Mouse (Mus musculus) forebrain, embryonic 10.5 days (tissue): ENCODE results near the gene Tpst2. TPM values are rescaled to one million over a fixed set of nuclear protein-coding genes. Genes with fewer than 3 reads are reported as not detected.

Experiments
- DNase-seq: peaks from one replicate; pipeline ENCODE4 v3.0.0-alpha.2; 2017; ENCODE audit warnings: low spot score; ENCODE audit errors: extremely low spot score
- H3K27ac ChIP-seq: fragments of 300-500 bp; sonication (generic); 2 replicates; pipeline ENCODE4 v1.5.1; 2016; ENCODE audit warnings: mild to moderate bottlenecking
- H3K27me3 ChIP-seq: fragments of 300-500 bp; sonication (generic); 2 replicates; pipeline ENCODE4 v1.6.1; 2016; ENCODE audit warnings: mild to moderate bottlenecking; ENCODE audit not compliant: poor library complexity, severe bottlenecking
- H3K36me3 ChIP-seq: fragments of 300-500 bp; sonication (generic); replicated peaks from 2 replicates; pipeline ENCODE4 v1.6.1; 2016; ENCODE audit warnings: mild to moderate bottlenecking, moderate library complexity
- H3K4me1 ChIP-seq: fragments of 300-500 bp; sonication (generic); 2 replicates; pipeline ENCODE4 v1.6.1; 2016
- H3K4me3 ChIP-seq: fragments of 300-500 bp; sonication (generic); 2 replicates; pipeline ENCODE4 v1.5.1; 2016; ENCODE audit warnings: mild to moderate bottlenecking, moderate library complexity
- H3K9me3 ChIP-seq: fragments of 300-500 bp; sonication (generic); 2 replicates; pipeline ENCODE4 v1.6.1; 2016; ENCODE audit warnings: mild to moderate bottlenecking, moderate library complexity
- WGBS: fragments of 180-500 bp; shearing (Covaris S2); methylation state at CpG from one replicate; pipeline ENCODE4 v1.1.7; 2016; 5-methylcytosine and 5-hydroxymethylcytosine counted together
- polyA plus RNA-seq: library from polyadenylated mRNA; unstranded; fragments of >200 nt; fragmentation: Nextera tagmentation; extraction: Ambion mirVana; gene quantifications from 2 replicates; pipeline ENCODE4 v1.2.1, GENCODE M21; 2016

The Tpst2 gene
- polyA plus RNA-seq, 1 experiment from 2014 or later = 36.7 TPM

DNA sequence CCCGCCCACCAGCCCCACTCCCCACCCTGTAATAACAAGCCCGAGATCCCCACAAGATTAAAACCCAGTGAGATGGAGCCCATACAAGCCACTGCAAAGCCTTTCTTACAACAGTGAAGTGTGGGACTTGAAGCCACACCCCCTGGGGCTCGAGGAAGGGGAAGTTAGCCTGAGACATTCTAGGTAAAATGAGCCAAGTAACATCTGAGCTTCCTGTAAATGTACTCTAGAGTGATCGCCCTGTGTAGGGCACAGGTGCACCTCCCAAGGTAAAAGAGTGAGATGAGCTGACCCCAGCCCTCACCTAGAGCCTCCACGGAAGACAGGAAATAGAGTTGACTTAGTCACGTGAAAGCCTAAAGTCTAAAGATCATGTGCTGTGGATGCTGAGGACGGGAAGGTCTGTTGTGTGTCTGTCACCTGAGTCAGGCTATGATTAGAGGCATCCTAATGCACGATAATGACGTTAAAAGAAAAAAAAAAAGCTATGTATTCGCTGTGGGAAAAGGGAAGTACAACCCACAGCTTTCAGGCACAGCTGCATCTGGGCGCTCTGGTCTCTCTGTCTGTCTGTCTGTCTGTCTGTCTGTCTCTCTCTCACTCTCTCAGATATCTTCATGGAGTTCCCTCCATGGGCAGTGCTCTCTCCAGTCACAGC, 10.6 kb downstream of the Tpst2 start:
- Histone ChIP-seq H3K36me3 (peaks cover 4% of the 10 kb centered on the region; the same call in 1 of the 2 replicates), H3K4me3 (no peak overlapping the region), H3K9me3 (no peaks in the 10 kb centered on the region), H3K27ac (peak overlapping the region; percentile 53; the same call in 1 of the 2 replicates), H3K27me3 (no peaks in the 10 kb centered on the region), H3K4me1 (peaks cover 50% of the 10 kb centered on the region)
- WGBS = 86% methylated on average over 11 of the region's 11 CpGs
- no peak for DNase-seq

DNA sequence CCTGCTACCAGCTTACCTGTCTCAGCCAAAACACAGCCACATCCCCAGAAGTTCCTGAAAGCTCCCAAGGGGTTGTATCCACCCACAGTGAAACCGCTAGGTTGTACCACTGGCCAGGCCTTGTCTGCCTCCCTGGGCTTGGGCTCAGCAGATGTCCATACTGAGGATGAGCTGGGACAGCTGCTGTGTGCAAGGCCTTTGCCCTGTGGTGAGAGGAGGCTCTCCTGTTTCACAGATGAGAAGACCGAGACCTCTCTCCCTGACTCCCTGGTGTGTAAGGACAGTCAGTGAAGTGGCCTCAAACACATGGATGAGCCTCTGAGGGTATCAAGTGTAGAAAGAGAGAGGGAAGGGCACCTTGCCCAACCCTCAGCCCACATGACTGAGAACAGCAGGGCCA, 11.2 kb downstream of the Tpst2 start:
- no peaks in the 10 kb centered on the region for H3K27me3 ChIP-seq
- H3K36me3 ChIP-seq = peaks cover 4% of the 10 kb centered on the region; the same call in 1 of the 2 replicates
- no peak for DNase-seq
- peak overlapping the region; percentile 53; the same call in 1 of the 2 replicates for H3K27ac ChIP-seq
- WGBS = 92% methylated on average over 2 of the region's 2 CpGs
- no peak overlapping the region for H3K4me3 ChIP-seq
- H3K4me1 ChIP-seq = peaks cover 50% of the 10 kb centered on the region
- H3K9me3 ChIP-seq = no peaks in the 10 kb centered on the region

- WGBS = 86% methylated on average over 9 of the region's 9 CpGs
- Histone ChIP-seq H3K4me3 (no peak overlapping the region), H3K4me1 (peaks cover 47% of the 10 kb centered on the region), H3K36me3 (peaks cover 4% of the 10 kb centered on the region; the same call in 1 of the 2 replicates), H3K27ac (peak overlapping the region; percentile 11; the same call in 1 of the 2 replicates), H3K27me3 (no peaks in the 10 kb centered on the region), H3K9me3 (no peaks in the 10 kb centered on the region)
- no peak for DNase-seq
Measured at GRCm38 (mm10) chr5:112288193-112289141, 12.0 kb downstream of the Tpst2 start.

GRCm38 (mm10) chr5:112289236-112289635, 12.7 kb downstream of the Tpst2 start:
- 88% methylated on average over 8 of the region's 8 CpGs for WGBS
- H3K4me3 ChIP-seq = no peak overlapping the region
- DNase-seq = no peak
- H3K27me3 ChIP-seq = no peaks in the 10 kb centered on the region
- no peaks in the 10 kb centered on the region for H3K9me3 ChIP-seq
- H3K27ac ChIP-seq = no peak overlapping the region
- peaks cover 44% of the 10 kb centered on the region for H3K4me1 ChIP-seq
- H3K36me3 ChIP-seq = peaks cover 4% of the 10 kb centered on the region; the same call in 1 of the 2 replicates

GRCm38 (mm10) chr5:112289819-112290535, 13.5 kb downstream of the Tpst2 start:
- WGBS = 92% methylated on average over 16 of the region's 16 CpGs
- Histone ChIP-seq H3K9me3 (no peaks in the 10 kb centered on the region), H3K27me3 (no peaks in the 10 kb centered on the region), H3K36me3 (peaks cover 4% of the 10 kb centered on the region; the same call in 1 of the 2 replicates), H3K27ac (no peak overlapping the region), H3K4me3 (no peak overlapping the region), H3K4me1 (peaks cover 45% of the 10 kb centered on the region)
- DNase-seq = no peak

DNA sequence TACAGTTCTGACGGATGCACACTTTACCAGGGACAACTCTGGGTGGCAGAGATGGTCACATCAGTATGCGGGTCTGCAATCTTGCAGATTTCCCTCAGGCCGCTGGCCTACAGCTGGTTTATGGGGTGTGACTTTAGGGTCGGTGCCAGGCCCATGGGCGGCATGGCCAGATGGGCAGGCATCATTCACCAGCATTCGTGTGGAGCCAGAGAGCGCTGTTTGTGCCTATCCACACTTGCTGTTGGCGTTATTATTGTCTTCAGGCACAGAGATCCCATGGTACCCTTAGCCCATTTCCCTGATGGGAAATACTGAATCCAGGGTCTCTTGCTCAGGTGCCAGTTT, 14.0 kb downstream of the Tpst2 start:
- H3K9me3 ChIP-seq = no peaks in the 10 kb centered on the region
- no peaks in the 10 kb centered on the region for H3K27me3 ChIP-seq
- no peak for DNase-seq
- H3K4me1 ChIP-seq = peaks cover 49% of the 10 kb centered on the region
- peaks cover 3% of the 10 kb centered on the region; the same call in 1 of the 2 replicates for H3K36me3 ChIP-seq
- no peak overlapping the region for H3K4me3 ChIP-seq
- no peak overlapping the region for H3K27ac ChIP-seq
- 97% methylated on average over 8 of the region's 8 CpGs for WGBS

DNA sequence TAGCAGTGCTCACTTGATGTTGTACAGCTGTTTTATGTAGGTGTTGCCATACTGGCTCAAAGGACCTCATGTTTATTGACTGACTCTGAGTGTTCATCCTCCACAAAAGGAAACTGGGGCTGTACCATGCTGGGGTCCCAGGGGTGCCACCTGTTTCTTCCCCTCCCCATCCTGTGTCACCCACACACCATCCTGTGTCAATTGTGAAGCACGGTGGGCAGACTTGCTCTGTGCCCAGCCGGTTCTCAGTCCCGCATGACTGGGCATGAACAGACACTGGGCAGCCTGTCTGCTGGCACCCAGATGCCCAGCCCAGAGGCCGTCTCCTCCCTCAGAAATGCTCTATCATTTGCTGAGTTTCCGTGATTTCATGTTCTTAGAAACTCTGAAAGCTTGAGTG, 15.4 kb downstream of the Tpst2 start:
- peaks cover 53% of the 10 kb centered on the region for H3K4me1 ChIP-seq
- H3K27ac ChIP-seq = no peak overlapping the region
- whole genome bisulfite sequencing = 91% methylated on average over 5 of the region's 5 CpGs
- no peak overlapping the region for H3K4me3 ChIP-seq
- H3K9me3 ChIP-seq = no peaks in the 10 kb centered on the region
- no peaks in the 10 kb centered on the region for H3K27me3 ChIP-seq
- no peaks in the 10 kb centered on the region for H3K36me3 ChIP-seq
- DNase-seq = no peak

- Histone ChIP-seq H3K36me3 (no peaks in the 10 kb centered on the region), H3K9me3 (no peaks in the 10 kb centered on the region), H3K27ac (no peak overlapping the region), H3K4me1 (peaks cover 54% of the 10 kb centered on the region), H3K27me3 (no peaks in the 10 kb centered on the region), H3K4me3 (no peak overlapping the region)
- 88% methylated on average over 17 of the region's 17 CpGs for WGBS
- no peak for DNase-seq
Measured at GRCm38 (mm10) chr5:112292343-112292980, 16.0 kb downstream of the Tpst2 start.

DNA sequence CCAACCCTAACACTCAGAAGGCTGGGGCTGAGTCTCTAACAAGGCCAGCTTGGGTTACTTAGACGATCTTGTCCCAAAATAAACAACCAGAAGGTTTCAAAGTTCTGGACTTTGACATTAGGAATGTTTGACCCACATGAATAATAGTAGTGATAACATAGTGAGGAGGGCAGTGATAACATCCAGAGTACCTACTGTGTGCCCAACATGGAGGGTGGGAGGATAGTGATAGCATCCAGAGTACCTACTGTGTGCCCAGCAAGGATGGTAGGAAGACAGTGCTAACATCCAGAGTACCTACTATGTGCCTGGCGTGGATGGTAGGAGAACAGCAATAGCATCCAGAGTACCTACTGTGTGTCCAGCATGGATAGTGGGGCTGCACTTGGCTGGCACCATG, 17.3 kb downstream of the Tpst2 start:
- no peaks in the 10 kb centered on the region for H3K27me3 ChIP-seq
- no peaks in the 10 kb centered on the region for H3K9me3 ChIP-seq
- 84% methylated on average over 2 of the region's 2 CpGs for WGBS
- no peak overlapping the region for H3K4me3 ChIP-seq
- no peaks in the 10 kb centered on the region for H3K36me3 ChIP-seq
- peaks cover 42% of the 10 kb centered on the region for H3K4me1 ChIP-seq
- DNase-seq = no peak
- H3K27ac ChIP-seq = no peak overlapping the region

- 69% methylated on average over 4 of the region's 4 CpGs for WGBS
- no peaks in the 10 kb centered on the region for H3K36me3 ChIP-seq
- H3K9me3 ChIP-seq = no peaks in the 10 kb centered on the region
- peaks cover 38% of the 10 kb centered on the region for H3K4me1 ChIP-seq
- H3K4me3 ChIP-seq = no peak overlapping the region
- peak overlapping the region; percentile 40 for H3K27ac ChIP-seq
- no peak for DNase-seq
- H3K27me3 ChIP-seq = no peaks in the 10 kb centered on the region
Measured at GRCm38 (mm10) chr5:112294696-112295095, 18.2 kb downstream of the Tpst2 start.

GRCm38 (mm10) chr5:112295162-112295561, 18.7 kb downstream of the Tpst2 start:
- Histone ChIP-seq H3K27ac (peak overlapping the region; percentile 40; the same call in 1 of the 2 replicates), H3K9me3 (no peaks in the 10 kb centered on the region), H3K4me3 (no peak overlapping the region), H3K4me1 (peaks cover 41% of the 10 kb centered on the region), H3K27me3 (no peaks in the 10 kb centered on the region), H3K36me3 (no peaks in the 10 kb centered on the region)
- 39% methylated on average over 8 of the region's 8 CpGs for whole genome bisulfite sequencing
- DNase-seq = no peak

- DNase-seq = no peak
- no peaks in the 10 kb centered on the region for H3K36me3 ChIP-seq
- no peaks in the 10 kb centered on the region for H3K27me3 ChIP-seq
- 56% methylated on average over 8 of the region's 8 CpGs for WGBS
- H3K27ac ChIP-seq = 0 out of 2 replicates have a peak overlapping the region, but pooled peaks have one; percentile 40
- H3K4me3 ChIP-seq = no peak overlapping the region
- peaks cover 45% of the 10 kb centered on the region for H3K4me1 ChIP-seq
- no peaks in the 10 kb centered on the region for H3K9me3 ChIP-seq
Measured at GRCm38 (mm10) chr5:112295564-112295963, 19.1 kb downstream of the Tpst2 start.
